Mouse (Mus musculus): ENCODE data around the gene Pkdrej. TPM values are rescaled to one million over a fixed set of nuclear protein-coding genes. Genes with fewer than 3 reads are reported as not detected.

The Pkdrej gene
- total RNA-seq, 2 experiments from 2014 or later, result 2.6 to 2.7 TPM

- intact Hi-C loops (cut with DNase I), result no loop called here
- DNase-seq (ENCODE audit: low spot score), result no peak
Observed at GRCm38 (mm10) chr15:85776241-85776640, 45.3 kb downstream of the Pkdrej start.

GRCm38 (mm10) chr15:85775001-85775400, 46.5 kb downstream of the Pkdrej start:
- intact Hi-C loops (cut with DNase I), result no loop called here
- DNase-seq (ENCODE audit: low spot score), result no peak

- DNase-seq (ENCODE audit: low spot score), result no peak
- intact Hi-C loops (cut with DNase I), result no loop called here
Observed at GRCm38 (mm10) chr15:85774419-85774818, 47.1 kb downstream of the Pkdrej start.

GRCm38 (mm10) chr15:85772146-85772740, 49.3 kb downstream of the Pkdrej start:
- intact Hi-C loops (cut with DNase I), result no loop called here
- DNase-seq (ENCODE audit: low spot score), result no peak

GRCm38 (mm10) chr15:85771306-85772121, 50.0 kb downstream of the Pkdrej start:
- no peak for DNase-seq (ENCODE audit: low spot score)
- intact Hi-C loops (cut with DNase I), result no loop called here

GRCm38 (mm10) chr15:85768991-85769390, 52.5 kb downstream of the Pkdrej start:
- intact Hi-C loops (cut with DNase I), result no loop called here
- DNase-seq (ENCODE audit: low spot score), result no peak

GRCm38 (mm10) chr15:85766677-85767076, 54.9 kb downstream of the Pkdrej start:
- DNase-seq (ENCODE audit: low spot score), result no peak

GRCm38 (mm10) chr15:85765022-85765421, 56.5 kb downstream of the Pkdrej start:
- intact Hi-C loops (cut with DNase I), result no loop called here
- no peak for DNase-seq (ENCODE audit: low spot score)

More at GRCm38 (mm10) chr15:85766677-85767076, 54.9 kb downstream of the Pkdrej start:
- intact Hi-C loops (cut with DNase I), result no loop called here

Other genes with a start within 250 kb of the Pkdrej start
- gene Wnt7b, start 239.3 kb downstream of the Pkdrej start, total RNA-seq (2021), result under 1 TPM; 0.13 to 0.17 TPM
- 10 to 100 TPM; 44.7 to 58.8 TPM for gene Ppara, start 86.8 kb downstream of the Pkdrej start, total RNA-seq (2021)
- 10 to 100 TPM; 29.6 to 31.8 TPM for gene Cdpf1, start 10.0 kb downstream of the Pkdrej start, total RNA-seq (2021)
- gene Ttc38, start 10.6 kb upstream of the Pkdrej start, total RNA-seq (2021), result 10 to 100 TPM; 14.8 to 16.5 TPM
- under 1 TPM; 0.34 to 0.39 TPM for gene Gtse1, start 38.0 kb upstream of the Pkdrej start, total RNA-seq (2021)
- 10 to 100 TPM; 16.4 to 20.7 TPM for gene Trmu, start 57.6 kb upstream of the Pkdrej start, total RNA-seq (2021)
- gene Celsr1, start 212.0 kb upstream of the Pkdrej start, total RNA-seq (2021), result 1 to 10 TPM; 6.6 to 7.2 TPM
- 10 to 100 TPM; 30.4 to 34.7 TPM for gene Gramd4, start 236.0 kb upstream of the Pkdrej start, total RNA-seq (2021)

Measured in heart, postnatal 25 days (tissue).